Mouse (Mus musculus): ENCODE results near the gene Tarbp2. TPM values are rescaled to one million over a fixed set of nuclear protein-coding genes. Genes with fewer than 3 reads are reported as not detected.

Tarbp2 gene
- polyA plus RNA-seq, 1 experiment from 2014 or later = 94.7 TPM

- Histone ChIP-seq H3K36me3 (peaks cover 61% of the 10 kb centered on the region), H3K4me1 (no peaks in the 10 kb centered on the region), H3K4me3 (replicated peaks) (no peak overlapping the region), H3K4me2 (replicated peaks) (no peak overlapping the region), H3K27ac (replicated peaks) (no peak overlapping the region), H3K9me3 (replicated peaks) (no peaks in the 10 kb centered on the region), H3K9ac (no peak overlapping the region), H3K27me3 (no peaks in the 10 kb centered on the region)
- no peak for ATAC-seq (ENCODE audit: insufficient number of reproducible peaks, low FRiP score, low TSS enrichment, low read depth)
- 93% methylated on average over 1 of the region's 1 CpGs for WGBS
These were observed 37.6 kb downstream of the Tarbp2 start for GRCm38 (mm10) chr15:102555581-102555980.

GRCm38 (mm10) chr15:102557580-102557979, 39.6 kb downstream of the Tarbp2 start:
- H3K4me1 ChIP-seq = no peaks in the 10 kb centered on the region
- peaks cover 53% of the 10 kb centered on the region for H3K36me3 ChIP-seq
- no peaks in the 10 kb centered on the region for H3K9me3 ChIP-seq (replicated peaks)
- H3K27me3 ChIP-seq = no peaks in the 10 kb centered on the region
- H3K4me3 ChIP-seq (replicated peaks) = no peak overlapping the region
- no peak overlapping the region for H3K27ac ChIP-seq (replicated peaks)
- H3K4me2 ChIP-seq (replicated peaks) = no peak overlapping the region
- H3K9ac ChIP-seq = no peak overlapping the region
- ATAC-seq (ENCODE audit: insufficient number of reproducible peaks, low FRiP score, low TSS enrichment, low read depth) = no peak

GRCm38 (mm10) chr15:102562491-102562890, 44.5 kb downstream of the Tarbp2 start:
- no peak for ATAC-seq (ENCODE audit: insufficient number of reproducible peaks, low FRiP score, low TSS enrichment, low read depth)
- no peak overlapping the region for H3K9ac ChIP-seq
- H3K36me3 ChIP-seq = peaks cover 25% of the 10 kb centered on the region
- WGBS = 93% methylated on average over 1 of the region's 1 CpGs
- no peaks in the 10 kb centered on the region for H3K4me1 ChIP-seq
- H3K27ac ChIP-seq (replicated peaks) = no peak overlapping the region
- no peak overlapping the region for H3K4me2 ChIP-seq (replicated peaks)
- no peak overlapping the region for H3K4me3 ChIP-seq (replicated peaks)
- no peaks in the 10 kb centered on the region for H3K27me3 ChIP-seq
- H3K9me3 ChIP-seq (replicated peaks) = no peaks in the 10 kb centered on the region

- 64% methylated on average over 3 of the region's 3 CpGs for WGBS
- Histone ChIP-seq H3K4me1 (no peaks in the 10 kb centered on the region), H3K4me3 (replicated peaks) (no peak overlapping the region), H3K9me3 (replicated peaks) (no peaks in the 10 kb centered on the region), H3K27ac (replicated peaks) (no peak overlapping the region), H3K9ac (no peak overlapping the region), H3K4me2 (replicated peaks) (no peak overlapping the region), H3K36me3 (peaks cover 25% of the 10 kb centered on the region), H3K27me3 (no peaks in the 10 kb centered on the region)
- ATAC-seq (ENCODE audit: insufficient number of reproducible peaks, low FRiP score, low TSS enrichment, low read depth) = no peak
These were observed 45.1 kb downstream of the Tarbp2 start for GRCm38 (mm10) chr15:102563061-102563460.

- H3K27ac ChIP-seq (replicated peaks) = no peak overlapping the region
- 95% methylated on average over 5 of the region's 5 CpGs for WGBS
- no peak overlapping the region for H3K4me3 ChIP-seq (replicated peaks)
- no peak overlapping the region for H3K9ac ChIP-seq
- no peaks in the 10 kb centered on the region for H3K27me3 ChIP-seq
- no peaks in the 10 kb centered on the region for H3K4me1 ChIP-seq
- no peak overlapping the region for H3K4me2 ChIP-seq (replicated peaks)
- peaks cover 25% of the 10 kb centered on the region for H3K36me3 ChIP-seq
- no peak for ATAC-seq (ENCODE audit: insufficient number of reproducible peaks, low FRiP score, low TSS enrichment, low read depth)
- no peaks in the 10 kb centered on the region for H3K9me3 ChIP-seq (replicated peaks)
These were observed 45.7 kb downstream of the Tarbp2 start for GRCm38 (mm10) chr15:102563681-102564080.

- no peak overlapping the region for H3K27ac ChIP-seq (replicated peaks)
- no peak overlapping the region for H3K4me3 ChIP-seq (replicated peaks)
- H3K9me3 ChIP-seq (replicated peaks) = no peaks in the 10 kb centered on the region
- H3K36me3 ChIP-seq = peaks cover 10% of the 10 kb centered on the region
- WGBS = 93% methylated on average over 2 of the region's 2 CpGs
- no peak for ATAC-seq (ENCODE audit: insufficient number of reproducible peaks, low FRiP score, low TSS enrichment, low read depth)
- H3K27me3 ChIP-seq = no peaks in the 10 kb centered on the region
- H3K4me2 ChIP-seq (replicated peaks) = no peak overlapping the region
- H3K9ac ChIP-seq = no peak overlapping the region
- no peaks in the 10 kb centered on the region for H3K4me1 ChIP-seq
These were observed 49.9 kb downstream of the Tarbp2 start for GRCm38 (mm10) chr15:102567849-102568248.

- Histone ChIP-seq H3K27me3 (no peaks in the 10 kb centered on the region), H3K27ac (replicated peaks) (0 out of 2 replicates have a peak overlapping the region, but pooled peaks have one; percentile 11), H3K9ac (no peak overlapping the region), H3K4me2 (replicated peaks) (no peak overlapping the region), H3K4me1 (no peaks in the 10 kb centered on the region), H3K4me3 (replicated peaks) (no peak overlapping the region), H3K9me3 (replicated peaks) (no peaks in the 10 kb centered on the region), H3K36me3 (no peaks in the 10 kb centered on the region)
- WGBS = 61% methylated on average over 3 of the region's 3 CpGs
- no peak for ATAC-seq (ENCODE audit: insufficient number of reproducible peaks, low FRiP score, low TSS enrichment, low read depth)
These were observed 54.1 kb downstream of the Tarbp2 start for GRCm38 (mm10) chr15:102572081-102572480.

Other genes with a start within 250 kb of the Tarbp2 start
- gene Gm9918, start 247.6 kb upstream of the Tarbp2 start, polyA plus RNA-seq (2015; fragmentation: Nextera tagmentation; extraction: Ambion mirVana) = 1.6 and 1.7 TPM in 2 replicates
- 84.0 and 88.6 TPM in 2 replicates for gene Mfsd5, start 238.7 kb upstream of the Tarbp2 start, polyA plus RNA-seq (2015; fragmentation: Nextera tagmentation; extraction: Ambion mirVana)
- 20.2 and 24.5 TPM in 2 replicates for gene Espl1, start 221.9 kb upstream of the Tarbp2 start, polyA plus RNA-seq (2015; fragmentation: Nextera tagmentation; extraction: Ambion mirVana)
- 398 and 407 TPM in 2 replicates for gene Pfdn5, start 192.1 kb upstream of the Tarbp2 start, polyA plus RNA-seq (2015; fragmentation: Nextera tagmentation; extraction: Ambion mirVana)
- gene Myg1, start 186.5 kb upstream of the Tarbp2 start, polyA plus RNA-seq (2015; fragmentation: Nextera tagmentation; extraction: Ambion mirVana) = 95.6 and 99.4 TPM in 2 replicates
- gene Aaas, start 167.4 kb upstream of the Tarbp2 start, polyA plus RNA-seq (2015; fragmentation: Nextera tagmentation; extraction: Ambion mirVana) = 61.2 and 63.0 TPM in 2 replicates
- gene Sp7, start 151.0 kb upstream of the Tarbp2 start, polyA plus RNA-seq (2015; fragmentation: Nextera tagmentation; extraction: Ambion mirVana) = 35.4 and 35.8 TPM in 2 replicates
- gene Sp1, start 112.0 kb upstream of the Tarbp2 start, polyA plus RNA-seq (2015; fragmentation: Nextera tagmentation; extraction: Ambion mirVana) = 10.0 and 11.8 TPM in 2 replicates
- 0.59 and 0.75 TPM in 2 replicates for gene Amhr2, start 72.8 kb upstream of the Tarbp2 start, polyA plus RNA-seq (2015; fragmentation: Nextera tagmentation; extraction: Ambion mirVana)
- 89.4 and 93.7 TPM in 2 replicates for gene Prr13, start 59.2 kb upstream of the Tarbp2 start, polyA plus RNA-seq (2015; fragmentation: Nextera tagmentation; extraction: Ambion mirVana)
- gene Pcbp2, start 47.7 kb upstream of the Tarbp2 start, polyA plus RNA-seq (2015; fragmentation: Nextera tagmentation; extraction: Ambion mirVana) = 223 and 231 TPM in 2 replicates
- gene Gm10337, start 14.5 kb upstream of the Tarbp2 start, polyA plus RNA-seq (2015; fragmentation: Nextera tagmentation; extraction: Ambion mirVana) = 5.1 TPM in 1 of 2 replicates, not detected in the other
- 19.8 and 21.3 TPM in 2 replicates for gene Map3k12, start 1.1 kb upstream of the Tarbp2 start, polyA plus RNA-seq (2015; fragmentation: Nextera tagmentation; extraction: Ambion mirVana)
- 3.8 and 3.9 TPM in 2 replicates for gene Npff, start 6.8 kb downstream of the Tarbp2 start, polyA plus RNA-seq (2015; fragmentation: Nextera tagmentation; extraction: Ambion mirVana)
- gene Gm28047, start 106.9 kb downstream of the Tarbp2 start, polyA plus RNA-seq (2015; fragmentation: Nextera tagmentation; extraction: Ambion mirVana) = 0.56 TPM in 1 of 2 replicates, not detected in the other
- gene Atf7, start 107.3 kb downstream of the Tarbp2 start, polyA plus RNA-seq (2015; fragmentation: Nextera tagmentation; extraction: Ambion mirVana) = 51.3 and 53.7 TPM in 2 replicates
- gene Atp5g2, start 154.2 kb downstream of the Tarbp2 start, polyA plus RNA-seq (2015; fragmentation: Nextera tagmentation; extraction: Ambion mirVana) = 59.0 and 65.5 TPM in 2 replicates
- 67.2 and 69.0 TPM in 2 replicates for gene Calcoco1, start 204.0 kb downstream of the Tarbp2 start, polyA plus RNA-seq (2015; fragmentation: Nextera tagmentation; extraction: Ambion mirVana)